Mouse (Mus musculus) inflammation-experienced regulatory T-cells, adult 16 weeks (primary cell): ENCODE results near the gene Cilp. TPM values are rescaled to one million over a fixed set of nuclear protein-coding genes. Genes with fewer than 3 reads are reported as not detected.

Experiments used
- polyA plus RNA-seq: library from polyadenylated mRNA; unstranded; fragments of 100-300 nt; shearing (Covaris generic); gene quantifications from one replicate; pipeline ENCODE4 v1.2.1, GENCODE M21; 2017

The Cilp gene
- polyA plus RNA-seq, result not detected

GRCm38 (mm10) chr9:65264959-65265358 is at the start of gene Cilp:
Gene Cilp, plus strand, starts transcription at chr9:65265180.

GRCm38 (mm10) chr9:65293973-65294715 is 29.2 kb downstream of the Cilp start, which contains the start of gene Clpx:
Gene Clpx, plus strand, starts transcription at chr9:65294260.

Other genes starting within 250 kb of the Cilp start
- 236 TPM for gene Hacd3, start 243.5 kb upstream of the Cilp start, polyA plus RNA-seq
- gene Dpp8, start 232.8 kb upstream of the Cilp start, polyA plus RNA-seq, result 49.5 TPM
- gene Igdcc4, start 163.7 kb upstream of the Cilp start, polyA plus RNA-seq, result 0.20 TPM
- gene Igdcc3, start 124.0 kb upstream of the Cilp start, polyA plus RNA-seq, result not detected
- 11.8 TPM for gene Parp16, start 69.8 kb upstream of the Cilp start, polyA plus RNA-seq
- 59.2 TPM for gene Clpx, start 29.1 kb downstream of the Cilp start, polyA plus RNA-seq
- 4.2 TPM for gene Pdcd7, start 80.9 kb downstream of the Cilp start, polyA plus RNA-seq
- gene Ubap1l, start 95.9 kb downstream of the Cilp start, polyA plus RNA-seq, result not detected
- not detected for gene Kbtbd13, start 126.5 kb downstream of the Cilp start, polyA plus RNA-seq
- gene Rasl12, start 133.3 kb downstream of the Cilp start, polyA plus RNA-seq, result not detected
- gene Slc51b, start 157.8 kb downstream of the Cilp start, polyA plus RNA-seq, result not detected
- 47.0 TPM for gene Mtfmt, start 170.6 kb downstream of the Cilp start, polyA plus RNA-seq
- 109 TPM for gene Spg21, start 195.8 kb downstream of the Cilp start, polyA plus RNA-seq